Mouse (Mus musculus) 3134 (cell line): Measurements from ENCODE around the gene Cdh24.

Experiments
- DNase-seq: peaks from one replicate; pipeline ENCODE4 v3.0.0-alpha.2; 2011; ENCODE audit warnings: low spot score; ENCODE audit not compliant: insufficient read length; ENCODE audit errors: extremely low read depth

Gene Cdh24

GRCm38 (mm10) chr14:54609245-54609644, 31.9 kb downstream of the Cdh24 start:
- no peak for DNase-seq

- DNase-seq: no peak
Measured at GRCm38 (mm10) chr14:54607226-54607625, 33.9 kb downstream of the Cdh24 start.

GRCm38 (mm10) chr14:54605752-54606321, 35.3 kb downstream of the Cdh24 start, which contains the start of gene 4931414P19Rik:
Gene 4931414P19Rik (minus strand): TSS chr14:54605993.
- DNase-seq: peak; percentile 72

GRCm38 (mm10) chr14:54603686-54604085, 37.5 kb downstream of the Cdh24 start:
- DNase-seq: no peak

- peak; percentile 92 for DNase-seq
Measured at GRCm38 (mm10) chr14:54603038-54603654, 38.0 kb downstream of the Cdh24 start.

GRCm38 (mm10) chr14:54602613-54603012, 38.6 kb downstream of the Cdh24 start:
- DNase-seq: peak; percentile 34

GRCm38 (mm10) chr14:54601601-54602000, 39.6 kb downstream of the Cdh24 start:
- DNase-seq: no peak

GRCm38 (mm10) chr14:54597084-54597483, 44.1 kb downstream of the Cdh24 start:
- no peak for DNase-seq

- DNase-seq: no peak
Measured at GRCm38 (mm10) chr14:54594631-54595414, 46.3 kb downstream of the Cdh24 start.

- DNase-seq: no peak
Measured at GRCm38 (mm10) chr14:54594055-54594454, 47.1 kb downstream of the Cdh24 start.

GRCm38 (mm10) chr14:54592319-54592934, 48.7 kb downstream of the Cdh24 start:
- DNase-seq: no peak

GRCm38 (mm10) chr14:54591056-54591455, 50.1 kb downstream of the Cdh24 start:
- DNase-seq: no peak

GRCm38 (mm10) chr14:54583681-54584338, 57.4 kb downstream of the Cdh24 start:
- DNase-seq: no peak

GRCm38 (mm10) chr14:54582536-54582935, 58.6 kb downstream of the Cdh24 start:
- no peak for DNase-seq
